Mouse (Mus musculus) lung, adult 2 months (tissue): ENCODE data around the gene Cyb5r1.
"Not testable (repeated sequence)": the region's sequence is repeated elsewhere in the genome, so short reads cannot be mapped to it uniquely, and the experiment has no call there.

Experiments used
- CTCF ChIP-seq: fragments of 200-500 bp; IDR thresholded peaks from 2 replicates; pipeline ENCODE4 v1.5.1; 2011; ENCODE audit warnings: mild to moderate bottlenecking, low read length, control low read depth; ENCODE audit not compliant: insufficient read depth
- POLR2A ChIP-seq: fragments of 200-500 bp; IDR thresholded peaks from 2 replicates; pipeline ENCODE4 v1.6.1; 2011; ENCODE audit warnings: low read depth, mild to moderate bottlenecking, control low read depth, low read length, borderline replicate concordance; ENCODE audit errors: extremely low read depth

- not testable (repeated sequence) for TF ChIP-seq CTCF, POLR2A
These were observed 37.9 kb downstream of the Cyb5r1 start for GRCm38 (mm10) chr1:134443288-134443687.
